Comparison of ENCODE assay signal across 8 mouse cellular contexts in the genomic region with DNA sequence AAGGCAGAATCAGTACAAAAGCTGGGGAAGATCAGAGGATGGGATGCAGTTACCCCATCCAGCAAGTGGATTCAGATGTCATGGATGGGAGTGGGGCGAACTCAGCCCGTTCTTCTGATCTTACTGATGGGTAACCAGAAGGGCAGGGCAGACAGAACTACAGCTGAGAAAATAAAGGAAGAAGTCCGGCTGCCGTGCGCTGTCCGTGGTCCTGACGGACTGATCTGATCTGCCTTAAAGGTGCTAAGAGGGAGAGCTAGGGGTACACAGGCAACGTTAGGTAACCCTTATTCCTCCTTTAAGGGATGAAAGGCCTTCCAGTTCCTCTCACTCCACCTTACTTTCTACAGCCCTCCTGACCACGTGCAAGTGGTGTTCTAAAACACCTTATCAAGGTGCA. TPM values are rescaled to one million over a fixed set of nuclear protein-coding genes. Genes with fewer than 3 reads are reported as not detected.
DNase-seq lines count a peak whose midpoint lies in the region; ATAC-seq and TF ChIP-seq lines count a peak whose summit lies in the region.

No protein-coding gene starts in this region.

- ATAC-seq in liver, postnatal 0 days = no peak
- ATAC-seq in hindbrain, postnatal 0 days = no peak

- no peak overlapping the region for H3K9ac ChIP-seq in liver, postnatal 0 days (replicated peaks)
- H3K9ac ChIP-seq in hindbrain, postnatal 0 days (replicated peaks; ENCODE audit: low read length) = no peak overlapping the region

- no peaks in the 10 kb centered on the region for H3K9me3 ChIP-seq in liver, postnatal 0 days (ENCODE audit: low read length)
- H3K9me3 ChIP-seq in hindbrain, postnatal 0 days (ENCODE audit: low read length) = no peaks in the 10 kb centered on the region

- no peak overlapping the region for H3K27ac ChIP-seq in liver, postnatal 0 days (ENCODE audit: low read depth)
- no peak overlapping the region for H3K27ac ChIP-seq in hindbrain, postnatal 0 days

- H3K4me3 ChIP-seq in liver, postnatal 0 days (ENCODE audit: low read depth, low read length) = no peak overlapping the region
- no peak overlapping the region for H3K4me3 ChIP-seq in hindbrain, postnatal 0 days (ENCODE audit: low read length)

- H3K4me1 ChIP-seq in liver, postnatal 0 days (ENCODE audit: insufficient read depth) = peaks cover 7% of the 10 kb centered on the region
- H3K4me1 ChIP-seq in hindbrain, postnatal 0 days (ENCODE audit: insufficient read depth, low read length) = 0 out of 2 replicates have a peak, but pooled peaks cover 5% of the 10 kb centered on the region

- no peak overlapping the region for H3K4me2 ChIP-seq in liver, postnatal 0 days (ENCODE audit: low read depth, low read length)
- no peak overlapping the region for H3K4me2 ChIP-seq in hindbrain, postnatal 0 days (ENCODE audit: low read depth, low read length)

- TF ChIP-seq EP300 in liver, postnatal 0 days (IDR thresholded peaks at IDR 0.05; ENCODE audit: low read depth) = no peak

- H3K36me3 ChIP-seq in liver, postnatal 0 days (replicated peaks; ENCODE audit: insufficient read depth, low read length) = peaks cover 13% of the 10 kb centered on the region
- peaks cover 43% of the 10 kb centered on the region for H3K36me3 ChIP-seq in hindbrain, postnatal 0 days (ENCODE audit: insufficient read depth, low read length)

- TF ChIP-seq CTCF in liver, postnatal 0 days (IDR thresholded peaks at IDR 0.05; ENCODE audit: low read depth) = no peak
- no peak for TF ChIP-seq CTCF in hindbrain, postnatal 0 days (IDR thresholded peaks at IDR 0.05; ENCODE audit: low read depth)

- DNase-seq in cerebellum, adult 9-10 months = peak; percentile 50
- no peak for DNase-seq in cerebellum, adult 11 months
- peak; percentile 71 for DNase-seq in urinary bladder, postnatal 14 days (ENCODE audit: low spot score)
- no peak for DNase-seq in urinary bladder, adult 2 months (ENCODE audit: low spot score)
- peak; percentile 71 for DNase-seq in liver, postnatal 0 days
- DNase-seq in thymus, postnatal 14 days = peak; percentile 73
- DNase-seq in hindbrain, postnatal 0 days (ENCODE audit: low spot score) = no peak
- DNase-seq in urinary bladder, postnatal 10 days (ENCODE audit: low spot score) = no peak

- no peaks in the 10 kb centered on the region for H3K27me3 ChIP-seq in liver, postnatal 0 days (ENCODE audit: insufficient read depth, low read length)
- H3K27me3 ChIP-seq in hindbrain, postnatal 0 days (ENCODE audit: insufficient read depth, low read length) = no peaks in the 10 kb centered on the region

- 23% methylated on average over 9 of the region's 9 CpGs for WGBS in liver, postnatal 0 days (ENCODE audit: insufficient replicate concordance)
- 32% methylated on average over 9 of the region's 9 CpGs for WGBS in hindbrain, postnatal 0 days

RNA-seq across cellular contexts. Expression of gene Dph2, which starts 1.5 kb away (rescaled TPM):
- polyA plus RNA-seq in urinary bladder, adult 2 months (2012; rRNA removed) = 9.6 and 14.0 TPM in 2 replicates
- polyA plus RNA-seq in liver, postnatal 0 days (2015; fragmentation: Nextera tagmentation; extraction: Ambion mirVana) = 3.5 and 4.5 TPM in 2 replicates
- total RNA-seq in hindbrain, postnatal 0 days (2014; rRNA removed) = 21.2 and 24.8 TPM in 2 replicates
- 13.5 and 14.1 TPM in 2 replicates for polyA plus RNA-seq in hindbrain, postnatal 0 days (2015; fragmentation: Nextera tagmentation; extraction: Ambion mirVana)

RNA-seq across cellular contexts. Expression of gene Atp6v0b, which starts 6.2 kb away (rescaled TPM):
- 245 and 352 TPM in 2 replicates for polyA plus RNA-seq in urinary bladder, adult 2 months (2012; rRNA removed)
- polyA plus RNA-seq in liver, postnatal 0 days (2015; fragmentation: Nextera tagmentation; extraction: Ambion mirVana) = 149 and 164 TPM in 2 replicates
- 579 and 615 TPM in 2 replicates for total RNA-seq in hindbrain, postnatal 0 days (2014; rRNA removed)
- 637 and 643 TPM in 2 replicates for polyA plus RNA-seq in hindbrain, postnatal 0 days (2015; fragmentation: Nextera tagmentation; extraction: Ambion mirVana)

RNA-seq across cellular contexts. Expression of gene B4galt2, which starts 10.1 kb away (rescaled TPM):
- 18.4 and 23.8 TPM in 2 replicates for polyA plus RNA-seq in urinary bladder, adult 2 months (2012; rRNA removed)
- 0.63 and 0.67 TPM in 2 replicates for polyA plus RNA-seq in liver, postnatal 0 days (2015; fragmentation: Nextera tagmentation; extraction: Ambion mirVana)
- total RNA-seq in hindbrain, postnatal 0 days (2014; rRNA removed) = 286 and 304 TPM in 2 replicates
- 71.5 and 77.0 TPM in 2 replicates for polyA plus RNA-seq in hindbrain, postnatal 0 days (2015; fragmentation: Nextera tagmentation; extraction: Ambion mirVana)

RNA-seq across cellular contexts. Expression of gene Ccdc24, which starts 21.0 kb away (rescaled TPM):
- polyA plus RNA-seq in urinary bladder, adult 2 months (2012; rRNA removed) = 0.90 and 1.7 TPM in 2 replicates
- polyA plus RNA-seq in liver, postnatal 0 days (2015; fragmentation: Nextera tagmentation; extraction: Ambion mirVana) = 0.15 and 0.34 TPM in 2 replicates
- 2.0 and 3.4 TPM in 2 replicates for total RNA-seq in hindbrain, postnatal 0 days (2014; rRNA removed)
- polyA plus RNA-seq in hindbrain, postnatal 0 days (2015; fragmentation: Nextera tagmentation; extraction: Ambion mirVana) = 1.7 and 2.2 TPM in 2 replicates

RNA-seq across cellular contexts. Expression of gene Ipo13, which starts 21.4 kb away (rescaled TPM):
- 40.0 and 40.5 TPM in 2 replicates for polyA plus RNA-seq in urinary bladder, adult 2 months (2012; rRNA removed)
- polyA plus RNA-seq in liver, postnatal 0 days (2015; fragmentation: Nextera tagmentation; extraction: Ambion mirVana) = 7.5 and 7.7 TPM in 2 replicates
- total RNA-seq in hindbrain, postnatal 0 days (2014; rRNA removed) = 51.1 and 52.5 TPM in 2 replicates
- polyA plus RNA-seq in hindbrain, postnatal 0 days (2015; fragmentation: Nextera tagmentation; extraction: Ambion mirVana) = 48.7 and 50.0 TPM in 2 replicates

Comparison
In these comparisons a context has a peak if more than half of its experiments do, and no peak if none do; other contexts are left out.
1. DNase-seq: peak in cerebellum, adult 9-10 months (single experiment), urinary bladder, postnatal 14 days (single experiment), liver, postnatal 0 days (single experiment) and thymus, postnatal 14 days (single experiment); none in cerebellum, adult 11 months (single experiment), urinary bladder, adult 2 months (single experiment), hindbrain, postnatal 0 days (single experiment) and urinary bladder, postnatal 10 days (single experiment).
2. RNA of gene B4galt2, which starts 10.1 kb away (polyA plus RNA-seq): 71.5 to 77.0 TPM in hindbrain, postnatal 0 days and 18.4 to 23.8 TPM in urinary bladder, adult 2 months; 0.63 to 0.67 TPM in liver, postnatal 0 days; every median in the first group is over 10 times any median in the second.